Mouse (Mus musculus) ES-E14 (cell line): ENCODE measurements around the gene Eepd1.

Source experiments
- CHD2 ChIP-seq: IDR thresholded peaks from 2 replicates; pipeline ENCODE4 v1.6.1; 2014; ENCODE audit warnings: mild to moderate bottlenecking, low read depth, low read length, inconsistent platforms
- HCFC1 ChIP-seq: IDR thresholded peaks from 2 replicates; pipeline ENCODE4 v1.6.1; 2012; ENCODE audit warnings: low read length, inconsistent platforms, borderline replicate concordance; ENCODE audit not compliant: insufficient read depth
- ZNF384 ChIP-seq: IDR thresholded peaks from 2 replicates; pipeline ENCODE4 v1.6.1; 2012; ENCODE audit warnings: low read depth, low read length, inconsistent platforms

DNA sequence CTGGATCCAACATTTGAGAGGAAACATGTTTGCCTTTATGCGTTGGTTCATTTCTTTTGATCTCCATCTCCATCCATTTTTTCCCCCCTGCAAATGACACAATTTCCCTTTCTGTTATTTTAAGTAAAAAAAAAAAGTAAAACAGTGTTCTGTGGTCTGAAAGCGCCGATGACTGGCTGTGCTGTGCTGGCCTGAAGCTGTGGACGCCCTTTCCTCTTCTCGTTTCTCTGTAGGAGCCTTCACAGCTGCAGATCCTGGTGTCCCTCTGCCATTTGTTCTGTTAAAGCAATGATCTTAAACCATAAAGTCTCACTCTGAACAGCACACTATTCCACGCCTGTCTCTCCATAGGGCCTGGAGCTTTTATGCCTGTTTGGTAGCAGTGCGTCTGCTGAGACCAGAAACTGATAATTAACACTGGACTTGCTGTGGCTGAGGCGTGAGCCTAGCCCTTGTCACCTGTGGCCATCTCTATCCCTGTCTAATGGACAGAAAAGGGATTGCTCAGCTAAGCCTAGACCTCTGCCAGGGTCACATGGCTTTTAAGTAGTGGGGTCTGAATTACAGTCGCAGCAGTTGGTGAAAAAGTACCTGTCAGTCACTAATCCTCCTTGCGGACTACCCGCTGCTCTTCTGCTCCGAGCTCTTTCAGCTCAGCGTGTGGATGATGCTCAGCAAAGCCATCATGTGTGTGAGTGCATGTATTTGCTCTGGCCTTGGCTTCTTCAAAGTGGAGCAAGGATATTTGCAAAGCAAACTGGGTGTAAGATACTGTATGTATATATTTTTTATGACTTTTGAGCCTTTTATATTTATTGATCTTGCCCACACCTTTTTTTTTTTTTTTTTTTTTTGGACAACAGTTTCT lies 9.2 kb downstream of the Eepd1 start:
- TF ChIP-seq ZNF384 (no peak), CHD2 (no peak), HCFC1 (no peak)
